Mouse (Mus musculus) megakaryocyte, embryonic 14.5 days (primary cell): ENCODE data around the gene Nmd3. TPM values are rescaled to one million over a fixed set of nuclear protein-coding genes. Genes with fewer than 3 reads are reported as not detected.

Source experiments
- H3K27me3 ChIP-seq: replicated peaks from 2 replicates; pipeline ENCODE3; 2012; ENCODE audit warnings: inconsistent platforms
- H3K36me3 ChIP-seq: replicated peaks from 2 replicates; pipeline ENCODE3; 2012; ENCODE audit warnings: low read length, inconsistent platforms, mixed read lengths
- H3K4me1 ChIP-seq: 2 replicates; pipeline ENCODE4 v1.6.1; 2012; ENCODE audit warnings: inconsistent platforms
- H3K4me3 ChIP-seq: replicated peaks from 2 replicates; pipeline ENCODE3; 2012; ENCODE audit warnings: moderate library complexity, mild to moderate bottlenecking, inconsistent platforms
- H3K9me3 ChIP-seq: 2 replicates; pipeline ENCODE4 v1.6.1; 2012; ENCODE audit warnings: inconsistent platforms
- FLI1 ChIP-seq: IDR thresholded peaks from 2 replicates; pipeline ENCODE4 v1.6.1; 2012; ENCODE audit warnings: low read length, inconsistent platforms, mixed read lengths
- GATA1 ChIP-seq: IDR thresholded peaks from 3 replicates; pipeline ENCODE4 v1.6.1; 2012; ENCODE audit warnings: mixed read lengths, low read length, inconsistent platforms, borderline replicate concordance
- polyA plus RNA-seq: library from polyadenylated mRNA; stranded (reverse); fragments of >175 nt; gene quantifications from 2 replicates; pipeline ENCODE4 v1.2.3, GENCODE M21; 2012; ENCODE audit warnings: low replicate concordance; ENCODE audit not compliant: insufficient read depth

The Nmd3 gene
- polyA plus RNA-seq, result 0.35 and 15.5 TPM in 2 replicates

DNA sequence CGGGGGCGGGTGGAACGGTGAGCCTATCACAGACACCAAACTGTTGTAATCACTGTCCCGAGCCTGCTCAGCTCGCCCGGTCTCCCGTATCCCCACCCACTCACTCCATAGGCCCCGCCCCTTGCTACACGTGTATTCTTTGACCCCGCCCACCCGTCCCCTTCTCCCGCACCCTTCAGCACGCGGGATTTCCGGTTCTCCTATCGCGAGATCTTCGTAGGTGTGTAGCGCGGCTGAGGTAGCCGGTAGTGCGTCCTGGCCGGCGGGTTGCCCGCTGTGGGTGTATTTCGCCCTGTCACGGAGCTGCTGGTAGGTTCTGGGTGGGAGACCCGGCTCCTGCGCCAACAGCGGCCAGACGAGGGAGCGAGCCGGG is at the start of gene Nmd3:
TSS of gene Nmd3 (plus strand) at position 172 of the 373 bp plus-strand sequence.
- Histone ChIP-seq H3K27me3 (no peaks in the 10 kb centered on the region), H3K36me3 (peaks cover 11% of the 10 kb centered on the region), H3K4me1 (peaks cover 18% of the 10 kb centered on the region), H3K9me3 (no peaks in the 10 kb centered on the region), H3K4me3 (peak within 1 kb of the TSS; percentile 99)
- TF ChIP-seq FLI1, result no peak
- TF ChIP-seq GATA1, result no peak

DNA sequence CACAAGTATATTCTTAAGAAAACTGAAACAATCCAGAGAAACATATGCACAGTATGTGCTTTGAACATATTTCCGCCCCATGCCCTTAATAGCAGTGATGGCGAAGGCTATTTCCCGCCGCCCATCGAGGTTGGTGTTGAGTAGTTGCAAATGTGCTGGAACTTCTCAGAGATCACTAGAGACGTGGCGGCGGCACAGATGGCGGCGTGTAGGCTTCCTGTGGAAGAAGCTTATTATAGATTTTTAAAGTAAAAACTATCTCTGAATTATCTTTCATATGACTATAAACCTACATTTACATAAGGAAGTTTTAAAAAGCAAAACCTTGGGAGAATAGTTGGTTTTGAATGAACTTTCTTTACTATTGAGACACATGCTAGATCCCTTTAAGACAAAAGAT is 48.4 kb upstream of the Nmd3 start:
- H3K36me3 ChIP-seq, result no peaks in the 10 kb centered on the region
- H3K4me3 ChIP-seq, result no peak overlapping the region
- TF ChIP-seq FLI1, result no peak
- no peak for TF ChIP-seq GATA1
- peaks cover 3% of the 10 kb centered on the region; the same call in 1 of the 2 replicates for H3K4me1 ChIP-seq
- H3K9me3 ChIP-seq, result no peaks in the 10 kb centered on the region
- H3K27me3 ChIP-seq, result no peaks in the 10 kb centered on the region

DNA sequence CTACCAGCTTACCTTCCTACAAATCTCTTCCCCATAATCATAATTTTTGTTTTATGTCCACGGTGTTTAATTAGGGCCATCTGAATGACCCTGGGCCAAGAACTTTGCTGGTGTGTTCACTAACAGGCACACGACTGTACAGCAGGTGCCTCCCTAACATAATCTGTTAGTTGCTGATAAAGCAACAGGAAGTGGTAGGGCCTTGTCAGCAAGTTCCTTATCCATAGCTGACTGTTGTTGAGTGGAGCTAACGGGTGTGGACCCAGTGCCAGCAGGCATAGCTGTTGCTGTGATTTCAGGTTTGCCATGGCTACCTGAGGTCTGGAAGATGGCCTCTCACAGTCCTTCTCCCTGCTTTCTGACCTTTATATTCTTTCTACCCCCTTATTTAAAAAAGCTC is 47.6 kb upstream of the Nmd3 start:
- Histone ChIP-seq H3K4me3 (peak overlapping the region; percentile 14), H3K9me3 (no peaks in the 10 kb centered on the region), H3K36me3 (no peaks in the 10 kb centered on the region), H3K27me3 (no peaks in the 10 kb centered on the region), H3K4me1 (peaks cover 3% of the 10 kb centered on the region; the same call in 1 of the 2 replicates)
- TF ChIP-seq FLI1 (no peak), GATA1 (no peak)

DNA sequence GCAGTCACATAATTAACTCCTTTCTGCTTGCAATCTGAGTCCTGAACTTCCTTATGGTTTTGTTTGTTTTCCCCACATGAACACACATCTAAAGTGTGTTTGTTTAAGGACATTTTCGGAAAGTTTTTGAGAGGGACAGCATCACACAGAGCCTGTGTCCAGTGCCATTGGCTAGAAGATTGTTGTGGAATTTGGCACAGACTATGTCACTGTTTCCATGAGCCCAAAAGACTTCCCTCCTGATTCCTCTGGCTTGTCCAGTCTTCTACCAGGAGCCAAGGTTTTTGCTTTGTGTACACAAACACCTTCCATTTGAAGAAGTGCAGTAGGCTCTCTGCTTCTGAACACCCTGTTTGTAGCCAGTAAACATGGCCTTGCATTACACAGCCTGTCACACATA is 32.0 kb upstream of the Nmd3 start:
- Histone ChIP-seq H3K9me3 (peaks cover 4% of the 10 kb centered on the region; the same call in 1 of the 2 replicates), H3K4me3 (no peak overlapping the region), H3K4me1 (0 out of 2 replicates have a peak, but pooled peaks cover 3% of the 10 kb centered on the region), H3K27me3 (no peaks in the 10 kb centered on the region), H3K36me3 (no peaks in the 10 kb centered on the region)
- no peak for TF ChIP-seq GATA1
- no peak for TF ChIP-seq FLI1

DNA sequence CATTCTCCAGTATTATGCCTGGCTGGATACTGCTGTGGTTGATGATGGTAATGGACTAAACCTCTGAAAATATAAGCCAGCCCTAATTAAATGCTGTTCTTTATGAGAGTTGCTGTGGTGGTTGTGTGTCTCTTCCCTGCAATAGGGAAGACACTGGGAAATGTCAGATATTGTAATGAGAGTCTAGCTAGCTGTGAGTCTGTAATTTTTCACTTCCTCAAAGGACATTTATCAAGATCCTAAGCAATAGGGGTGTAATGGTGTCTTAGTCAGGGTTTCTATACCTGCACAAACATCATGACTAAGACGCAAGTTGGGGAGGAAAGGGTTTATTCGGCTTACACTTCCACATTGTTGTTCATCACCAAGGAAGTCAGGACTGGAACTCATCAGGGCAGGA is 30.8 kb upstream of the Nmd3 start:
- H3K27me3 ChIP-seq, result no peaks in the 10 kb centered on the region
- H3K9me3 ChIP-seq, result peaks cover 4% of the 10 kb centered on the region; the same call in 1 of the 2 replicates
- H3K4me1 ChIP-seq, result 0 out of 2 replicates have a peak, but pooled peaks cover 3% of the 10 kb centered on the region
- no peaks in the 10 kb centered on the region for H3K36me3 ChIP-seq
- no peak overlapping the region for H3K4me3 ChIP-seq
- no peak for TF ChIP-seq GATA1
- no peak for TF ChIP-seq FLI1

DNA sequence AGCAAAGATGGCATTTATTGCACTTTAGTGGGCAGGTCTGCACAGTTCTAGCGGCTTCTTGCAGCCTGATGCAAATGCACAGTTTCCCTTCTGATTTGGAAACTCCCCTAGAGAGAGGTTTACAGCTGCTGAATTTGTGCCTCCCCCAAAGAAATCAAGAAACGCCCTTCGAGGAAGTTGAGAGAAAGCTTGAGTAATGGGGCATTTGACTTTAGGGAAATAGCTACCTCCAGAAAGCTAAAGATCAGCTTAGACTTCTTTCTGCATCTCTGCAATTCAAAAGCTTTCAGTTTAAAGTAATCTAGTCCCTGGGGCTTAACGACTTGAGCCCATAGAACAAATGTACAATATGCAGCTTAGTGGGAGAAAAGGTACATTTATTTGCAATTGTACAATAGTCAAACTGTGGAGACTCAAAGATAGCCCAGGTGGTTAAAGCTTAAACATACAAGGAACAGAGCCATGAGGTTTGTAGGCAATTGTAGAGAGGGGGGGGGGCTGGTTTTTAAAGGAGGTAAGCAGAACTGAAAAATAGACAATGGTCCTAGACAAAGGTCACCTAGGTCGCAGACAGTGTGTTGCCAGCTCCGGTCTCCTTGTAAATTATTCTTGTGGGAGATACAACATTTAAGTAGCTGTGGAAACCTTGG is 21.8 kb upstream of the Nmd3 start:
- TF ChIP-seq FLI1, result no peak
- no peak for TF ChIP-seq GATA1
- no peak overlapping the region for H3K4me3 ChIP-seq
- no peaks in the 10 kb centered on the region for H3K4me1 ChIP-seq

DNA sequence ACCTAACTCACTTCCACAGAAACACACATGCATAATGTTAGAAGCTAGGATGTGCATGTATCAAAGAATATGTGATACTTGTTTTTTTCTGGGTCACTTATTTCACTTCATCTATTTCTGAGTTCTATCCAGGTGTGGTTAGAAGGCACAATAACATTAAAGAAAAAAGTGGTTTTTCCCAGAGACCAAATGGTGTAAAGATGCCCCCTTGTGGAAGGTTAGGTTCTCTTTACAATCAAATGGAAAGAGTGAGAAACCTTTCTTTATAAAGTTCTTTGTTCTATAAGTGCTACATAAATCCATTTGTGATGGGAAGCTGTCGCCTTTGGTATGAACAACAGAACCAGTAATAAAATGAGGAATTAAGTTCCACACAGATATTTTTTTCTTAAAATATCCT is 19.9 kb upstream of the Nmd3 start:
- no peak for TF ChIP-seq GATA1
- H3K4me1 ChIP-seq, result no peaks in the 10 kb centered on the region
- no peaks in the 10 kb centered on the region for H3K36me3 ChIP-seq
- H3K4me3 ChIP-seq, result no peak overlapping the region
- no peaks in the 10 kb centered on the region for H3K9me3 ChIP-seq
- no peaks in the 10 kb centered on the region for H3K27me3 ChIP-seq

More for the DNA sequence above, 21.8 kb upstream of the Nmd3 start:
- Histone ChIP-seq H3K9me3 (no peaks in the 10 kb centered on the region), H3K27me3 (no peaks in the 10 kb centered on the region), H3K36me3 (no peaks in the 10 kb centered on the region)

DNA sequence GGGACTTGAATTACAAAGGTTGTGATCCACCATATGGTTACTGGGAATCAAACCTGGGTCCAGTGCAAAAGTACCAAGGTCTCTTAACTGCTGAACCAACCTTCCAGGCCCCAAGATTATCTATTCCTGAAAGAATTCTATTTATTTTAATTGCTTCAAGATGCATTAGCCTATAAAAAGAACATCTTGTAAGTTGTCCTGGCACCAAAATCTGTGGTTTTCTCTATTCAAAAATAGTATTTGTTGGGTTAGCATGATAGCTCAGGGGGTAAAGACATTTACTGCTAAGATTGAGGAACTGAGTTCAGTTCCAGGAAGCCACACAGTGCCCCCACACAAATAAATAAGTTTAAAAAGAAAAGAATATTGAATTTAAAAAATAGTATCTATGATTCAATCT is 19.4 kb upstream of the Nmd3 start:
- Histone ChIP-seq H3K9me3 (no peaks in the 10 kb centered on the region), H3K4me3 (no peak overlapping the region), H3K27me3 (no peaks in the 10 kb centered on the region), H3K4me1 (no peaks in the 10 kb centered on the region), H3K36me3 (no peaks in the 10 kb centered on the region)
- TF ChIP-seq GATA1 (no peak), FLI1 (no peak)

DNA sequence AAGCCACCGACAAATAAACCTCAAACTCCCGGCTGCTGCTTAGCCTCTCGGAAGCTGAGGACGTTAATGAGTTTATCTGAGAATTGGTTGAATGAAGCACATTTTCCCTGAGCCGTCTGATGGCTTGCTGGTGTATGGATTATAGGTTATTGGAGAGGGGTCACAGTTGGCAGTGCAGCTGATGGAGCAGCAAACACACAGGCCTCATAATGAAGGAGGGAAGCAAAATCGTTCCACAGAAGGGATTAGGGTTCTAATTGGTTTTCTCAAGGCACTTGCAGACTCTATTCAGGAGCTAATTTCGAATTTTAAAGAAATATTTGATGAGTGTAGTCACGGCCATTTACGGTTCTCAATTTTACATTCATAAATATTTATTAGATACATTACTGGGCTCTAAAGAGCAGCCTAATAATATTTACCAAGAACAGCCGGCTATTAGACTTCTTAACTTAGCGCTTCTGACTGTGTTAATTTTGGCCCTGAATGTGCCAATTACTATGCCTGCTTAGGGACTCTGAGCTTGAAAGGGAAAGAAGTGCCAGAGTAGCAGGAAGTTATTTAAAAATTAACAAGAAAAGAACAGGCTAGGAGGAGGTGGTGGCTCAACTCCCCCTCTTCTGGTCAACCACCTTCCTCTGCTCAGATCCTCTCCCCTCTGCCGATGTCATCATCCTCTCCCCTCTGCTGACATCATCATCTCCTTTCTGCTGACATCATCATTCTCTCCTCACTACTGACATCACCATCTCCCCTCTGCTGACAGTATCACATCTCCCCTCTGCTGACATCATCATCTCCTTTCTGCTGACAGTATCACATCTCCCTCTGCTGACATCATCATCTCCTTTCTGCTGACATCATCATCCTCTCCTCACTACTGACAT is 12.5 kb upstream of the Nmd3 start:
- Histone ChIP-seq H3K9me3 (no peaks in the 10 kb centered on the region), H3K36me3 (no peaks in the 10 kb centered on the region), H3K4me1 (peaks cover 6% of the 10 kb centered on the region; the same call in 1 of the 2 replicates), H3K27me3 (peaks cover 2% of the 10 kb centered on the region), H3K4me3 (peak overlapping the region; percentile 53)
- TF ChIP-seq FLI1 (no peak), GATA1 (no peak)
